Mouse (Mus musculus) midbrain, embryonic 14.5 days (tissue): ENCODE results near the gene Pigk. TPM values are rescaled to one million over a fixed set of nuclear protein-coding genes. Genes with fewer than 3 reads are reported as not detected.

Experiments used
- ATAC-seq: fragments of 200-750 bp; cut with Nextera tagmentation; 2 replicates; pipeline ENCODE4 v1.8.0; 2017; ENCODE audit warnings: moderate number of reproducible peaks, moderate library complexity; ENCODE audit not compliant: low FRiP score, low TSS enrichment
- DNase-seq: peaks from one replicate; pipeline ENCODE4 v3.0.0-alpha.2; 2015
- H3K27ac ChIP-seq: fragments of 300-500 bp; sonication (generic); replicated peaks from 2 replicates; pipeline ENCODE4 v1.5.1; 2014; ENCODE audit warnings: mild to moderate bottlenecking, low read depth, low read length, moderate library complexity
- H3K27me3 ChIP-seq: fragments of 300-500 bp; sonication (generic); 2 replicates; pipeline ENCODE4 v1.6.1; 2014; ENCODE audit warnings: low read length, control low read depth, mixed read lengths; ENCODE audit not compliant: control insufficient read depth, insufficient read depth
- H3K36me3 ChIP-seq: fragments of 300-500 bp; sonication (generic); 2 replicates; pipeline ENCODE4 v1.6.1; 2014; ENCODE audit warnings: low read length, control low read depth; ENCODE audit not compliant: control insufficient read depth, insufficient read depth
- H3K4me1 ChIP-seq: fragments of 300-500 bp; sonication (generic); 2 replicates; pipeline ENCODE4 v1.6.1; 2014; ENCODE audit warnings: mild to moderate bottlenecking, antibody characterized with exemption, low read length, control low read depth; ENCODE audit not compliant: control insufficient read depth, insufficient read depth
- H3K4me2 ChIP-seq: fragments of 300-500 bp; sonication (generic); 2 replicates; pipeline ENCODE4 v1.6.1; 2014; ENCODE audit warnings: mild to moderate bottlenecking, low read length, moderate library complexity
- H3K4me3 ChIP-seq: fragments of 300-500 bp; sonication (generic); replicated peaks from 2 replicates; pipeline ENCODE4 v1.5.1; 2014; ENCODE audit warnings: low read depth, low read length
- H3K9ac ChIP-seq: fragments of 300-500 bp; sonication (generic); replicated peaks from 2 replicates; pipeline ENCODE4 v1.6.1; 2014; ENCODE audit warnings: mild to moderate bottlenecking, low read length, moderate library complexity
- H3K9me3 ChIP-seq: fragments of 300-500 bp; sonication (generic); 2 replicates; pipeline ENCODE4 v1.6.1; 2016; ENCODE audit warnings: low read length, control low read depth, mixed read lengths; ENCODE audit not compliant: control insufficient read depth
- WGBS: fragments of 180-500 bp; shearing (Covaris S2); extraction: QIAGEN DNeasy Blood & Tissue Kit; methylation state at CpG from one replicate; pipeline ENCODE4 v1.1.7; 2014; 5-methylcytosine and 5-hydroxymethylcytosine counted together
- polyA plus RNA-seq: library from polyadenylated mRNA; unstranded; fragments of >200 nt; fragmentation: Nextera tagmentation; extraction: Ambion mirVana; gene quantifications from 2 replicates; pipeline ENCODE4 v1.2.1, GENCODE M21; 2014

Gene Pigk
- polyA plus RNA-seq, 1 experiment from 2014 or later, result 50.6 TPM

GRCm38 (mm10) chr3:152928287-152928975 lies 214.5 kb downstream of the Pigk start:
- WGBS, result 67% methylated on average over 13 of the region's 13 CpGs
- H3K27me3 ChIP-seq, result no peaks in the 10 kb centered on the region
- ATAC-seq, result no peak

GRCm38 (mm10) chr3:152929256-152929787 lies 215.4 kb downstream of the Pigk start:
- ATAC-seq, result no peak
- Histone ChIP-seq H3K9me3 (no peaks in the 10 kb centered on the region), H3K27me3 (no peaks in the 10 kb centered on the region), H3K9ac (no peak overlapping the region), H3K4me1 (peaks cover 12% of the 10 kb centered on the region; the same call in 1 of the 2 replicates), H3K4me2 (no peak overlapping the region), H3K27ac (no peak overlapping the region), H3K4me3 (no peak overlapping the region), H3K36me3 (no peaks in the 10 kb centered on the region)
- 76% methylated on average over 10 of the region's 10 CpGs for WGBS
- DNase-seq, result no peak

More at GRCm38 (mm10) chr3:152928287-152928975, 214.5 kb downstream of the Pigk start:
- no peak overlapping the region for H3K9ac ChIP-seq
- peak overlapping the region; percentile 15; the same call in 1 of the 2 replicates for H3K27ac ChIP-seq
- peaks cover 17% of the 10 kb centered on the region; the same call in 1 of the 2 replicates for H3K4me1 ChIP-seq
- H3K4me2 ChIP-seq, result no peak overlapping the region
- H3K36me3 ChIP-seq, result no peaks in the 10 kb centered on the region
- H3K9me3 ChIP-seq, result no peaks in the 10 kb centered on the region
- H3K4me3 ChIP-seq, result no peak overlapping the region
- peak; percentile 44 for DNase-seq

- no peak overlapping the region for H3K9ac ChIP-seq
- DNase-seq, result no peak
- no peaks in the 10 kb centered on the region for H3K9me3 ChIP-seq
- no peaks in the 10 kb centered on the region for H3K36me3 ChIP-seq
- H3K27me3 ChIP-seq, result no peaks in the 10 kb centered on the region
- 0 out of 2 replicates have a peak, but pooled peaks cover 11% of the 10 kb centered on the region for H3K4me1 ChIP-seq
- H3K4me2 ChIP-seq, result no peak overlapping the region
- ATAC-seq, result no peak
- no peak overlapping the region for H3K4me3 ChIP-seq
- no peak overlapping the region for H3K27ac ChIP-seq
- 87% methylated on average over 7 of the region's 7 CpGs for WGBS
These were observed 215.9 kb downstream of the Pigk start for GRCm38 (mm10) chr3:152929788-152930281.

GRCm38 (mm10) chr3:152931354-152931753 lies 217.5 kb downstream of the Pigk start:
- no peak for DNase-seq
- H3K4me1 ChIP-seq, result 0 out of 2 replicates have a peak, but pooled peaks cover 11% of the 10 kb centered on the region
- H3K4me3 ChIP-seq, result no peak overlapping the region
- no peak for ATAC-seq
- no peak overlapping the region for H3K4me2 ChIP-seq
- H3K27me3 ChIP-seq, result no peaks in the 10 kb centered on the region
- WGBS, result 87% methylated on average over 3 of the region's 3 CpGs
- no peak overlapping the region for H3K9ac ChIP-seq
- H3K36me3 ChIP-seq, result no peaks in the 10 kb centered on the region
- no peak overlapping the region for H3K27ac ChIP-seq
- H3K9me3 ChIP-seq, result no peaks in the 10 kb centered on the region

GRCm38 (mm10) chr3:152932096-152932495 lies 218.2 kb downstream of the Pigk start:
- 66% methylated on average over 4 of the region's 4 CpGs for WGBS
- Histone ChIP-seq H3K9ac (no peak overlapping the region), H3K27ac (no peak overlapping the region)

GRCm38 (mm10) chr3:152932544-152932943 lies 218.6 kb downstream of the Pigk start:
- 0 out of 2 replicates have a peak, but pooled peaks cover 6% of the 10 kb centered on the region for H3K4me1 ChIP-seq
- H3K27ac ChIP-seq, result no peak overlapping the region
- WGBS, result 87% methylated on average over 2 of the region's 2 CpGs
- H3K27me3 ChIP-seq, result no peaks in the 10 kb centered on the region
- no peak overlapping the region for H3K9ac ChIP-seq
- H3K4me3 ChIP-seq, result no peak overlapping the region
- ATAC-seq, result no peak
- H3K36me3 ChIP-seq, result no peaks in the 10 kb centered on the region
- no peak for DNase-seq
- H3K9me3 ChIP-seq, result no peaks in the 10 kb centered on the region
- H3K4me2 ChIP-seq, result no peak overlapping the region

More at GRCm38 (mm10) chr3:152932096-152932495, 218.2 kb downstream of the Pigk start:
- H3K4me3 ChIP-seq, result no peak overlapping the region
- DNase-seq (no peak), ATAC-seq (no peak)
- no peaks in the 10 kb centered on the region for H3K27me3 ChIP-seq
- H3K9me3 ChIP-seq, result no peaks in the 10 kb centered on the region
- H3K36me3 ChIP-seq, result no peaks in the 10 kb centered on the region
- no peak overlapping the region for H3K4me2 ChIP-seq
- 0 out of 2 replicates have a peak, but pooled peaks cover 10% of the 10 kb centered on the region for H3K4me1 ChIP-seq

- H3K4me3 ChIP-seq, result no peak overlapping the region
- no peak overlapping the region for H3K27ac ChIP-seq
- no peak overlapping the region for H3K4me2 ChIP-seq
- H3K36me3 ChIP-seq, result no peaks in the 10 kb centered on the region
- ATAC-seq, result no peak
- no peaks in the 10 kb centered on the region for H3K27me3 ChIP-seq
- WGBS, result 97% methylated on average over 3 of the region's 3 CpGs
- 0 out of 2 replicates have a peak, but pooled peaks cover 4% of the 10 kb centered on the region for H3K4me1 ChIP-seq
- no peak overlapping the region for H3K9ac ChIP-seq
- no peaks in the 10 kb centered on the region for H3K9me3 ChIP-seq
- no peak for DNase-seq
These were observed 219.8 kb downstream of the Pigk start for GRCm38 (mm10) chr3:152933737-152934136.

- DNase-seq (no peak), ATAC-seq (no peak)
- Histone ChIP-seq H3K9me3 (no peaks in the 10 kb centered on the region), H3K9ac (no peak overlapping the region), H3K27ac (no peak overlapping the region), H3K4me1 (no peaks in the 10 kb centered on the region), H3K27me3 (no peaks in the 10 kb centered on the region), H3K4me2 (no peak overlapping the region), H3K36me3 (no peaks in the 10 kb centered on the region), H3K4me3 (no peak overlapping the region)
- 90% methylated on average over 3 of the region's 3 CpGs for WGBS
These were observed 222.4 kb downstream of the Pigk start for GRCm38 (mm10) chr3:152936313-152936712.
